24 mouse cellular contexts compared by ENCODE assay signal in genomic region chr10:44565109-44565508, GRCm38 (mm10). TPM values are rescaled to one million over a fixed set of nuclear protein-coding genes. Genes with fewer than 3 reads are reported as not detected.
DNase-seq lines count a peak whose midpoint lies in the region; ATAC-seq and TF ChIP-seq lines count a peak whose summit lies in the region.
"Had no signal": no experiment of that assay in that cellular context is flagged by ENCODE, and none has a peak within 500 bp of the region (broad histone marks: within the 10 kb centered on the region; RNA-seq: fewer than 3 reads in every experiment).

No protein-coding gene starts in this region.

- TF ChIP-seq EP300 in CH12.LX (IDR thresholded peaks at IDR 0.05; ENCODE audit: low read length), result no peak

- H3K9me3 ChIP-seq in CH12.LX (replicated peaks; ENCODE audit: low read length), result peaks cover 7% of the 10 kb centered on the region
- H3K9me3 ChIP-seq: forebrain, embryonic 10.5 days; forebrain, embryonic 13.5 days; G1E; hindbrain, embryonic 12.5 days; hindbrain, embryonic 15.5 days had no signal

- TF ChIP-seq RAD21 in CH12.LX (IDR thresholded peaks at IDR 0.05; ENCODE audit: low read depth, low read length), result no peak

- no peaks in the 10 kb centered on the region for H3K79me2 ChIP-seq in CH12.LX (replicated peaks; ENCODE audit: control insufficient read depth, extremely low read depth, insufficient read depth, poor library complexity, severe bottlenecking)

- H3K27ac ChIP-seq in CH12.LX (ENCODE audit: insufficient read depth, low read depth), result no peak overlapping the region
- peak overlapping the region; percentile 40; the same call in 1 of the 2 replicates for H3K27ac ChIP-seq in embryonic fibroblast, embryonic 13.5 days (ENCODE audit: insufficient read depth, low read length)
- H3K27ac ChIP-seq: embryonic facial prominence, embryonic 10.5 days; embryonic facial prominence, embryonic 13.5 days; forebrain, embryonic 10.5 days; forebrain, embryonic 13.5 days; hindbrain, embryonic 12.5 days; hindbrain, embryonic 15.5 days had no signal

- H3K9ac ChIP-seq in CH12.LX (ENCODE audit: insufficient read depth, low read depth), result no peak overlapping the region
- H3K9ac ChIP-seq: embryonic facial prominence, embryonic 13.5 days; forebrain, embryonic 13.5 days; hindbrain, embryonic 12.5 days; hindbrain, embryonic 15.5 days had no signal

- no peaks in the 10 kb centered on the region for H3K4me1 ChIP-seq in CH12.LX (ENCODE audit: control insufficient read depth in 1 of 2, insufficient read depth in 2 of 2)
- H3K4me1 ChIP-seq in embryonic fibroblast, embryonic 13.5 days (ENCODE audit: control insufficient read depth, insufficient read depth, low read length), result no peaks in the 10 kb centered on the region
- H3K4me1 ChIP-seq: embryonic facial prominence, embryonic 10.5 days; embryonic facial prominence, embryonic 13.5 days; forebrain, embryonic 10.5 days; forebrain, embryonic 13.5 days; hindbrain, embryonic 12.5 days; hindbrain, embryonic 15.5 days had no signal

- no peaks in the 10 kb centered on the region for H3K36me3 ChIP-seq in CH12.LX (replicated peaks in 1 of 2; ENCODE audit: control insufficient read depth in 1 of 2, insufficient read depth in 1 of 2, low read length in 1 of 2)
- H3K36me3 ChIP-seq: embryonic facial prominence, embryonic 10.5 days; embryonic facial prominence, embryonic 13.5 days; forebrain, embryonic 10.5 days; G1E; hindbrain, embryonic 12.5 days; hindbrain, embryonic 15.5 days had no signal

- in situ Hi-C loops in CH12.LX (cut with MboI; ENCODE audit: low pct_ligation_motif_present, low pct_unique_long_range_greater_than_20kb, low sequenced_read_pairs), result no loop called here

- dilution Hi-C loops in CH12.LX (cut with MboI; ENCODE audit: extremely low pct_ligation_motif_present, extremely low pct_unique_long_range_greater_than_20kb, low sequenced_read_pairs), result no loop called here

- peak; percentile 65 for ATAC-seq in megakaryocyte progenitor cell, adult 5-6 weeks (replicated peaks; ENCODE audit: poor library complexity)
- ATAC-seq: forebrain, embryonic 13.5 days; forebrain, embryonic 16.5 days; intestine, postnatal 0 days had no signal

- no peaks in the 10 kb centered on the region for H3K27me3 ChIP-seq in CH12.LX (replicated peaks)
- H3K27me3 ChIP-seq: embryonic facial prominence, embryonic 13.5 days; forebrain, embryonic 13.5 days; hindbrain, embryonic 12.5 days; hindbrain, embryonic 15.5 days had no signal

- no peak for TF ChIP-seq CTCF in CH12.LX (conservative IDR thresholded peaks at IDR 0.05 in 1 of 2, IDR thresholded peaks at IDR 0.05 in 1 of 2; ENCODE audit: low read depth in 2 of 2, low read length in 2 of 2)
- no peak for TF ChIP-seq CTCF in embryonic fibroblast, embryonic 13.5 days (IDR thresholded peaks at IDR 0.05; ENCODE audit: borderline replicate concordance, insufficient read depth, low read length)

- no peak overlapping the region for H3K4me2 ChIP-seq in CH12.LX (ENCODE audit: insufficient read depth, low read depth, poor library complexity, severe bottlenecking)
- H3K4me2 ChIP-seq: embryonic facial prominence, embryonic 13.5 days; forebrain, embryonic 13.5 days; heart, embryonic 11.5 days; hindbrain, embryonic 12.5 days; hindbrain, embryonic 15.5 days had no signal

- TF ChIP-seq POLR2A in CH12.LX (IDR thresholded peaks at IDR 0.05; ENCODE audit: low read depth, low read length), result no peak
- TF ChIP-seq POLR2A in embryonic fibroblast, embryonic 13.5 days (IDR thresholded peaks at IDR 0.05; ENCODE audit: low read depth, low read length), result no peak

- peak; percentile 5 for DNase-seq in 3T3-L1 (ENCODE audit: low read depth, low spot score)
- no peak for DNase-seq in CH12.LX (ENCODE audit: extremely low read depth)
- no peak for DNase-seq in cerebellum, postnatal 36 days
- DNase-seq in cerebellum, postnatal 4 days (ENCODE audit: low spot score in 2 of 2), result no peak
- no peak for DNase-seq in kidney, postnatal 4 days
- DNase-seq: adrenal gland, adult 2 months; adrenal gland, postnatal 14 days; cerebellum, adult 11 months; cerebellum, adult 2 months; cerebellum, adult 9-11 months; embryo, embryonic 11 days; gastrocnemius, postnatal 25 days had no signal

- no peak overlapping the region for H3K4me3 ChIP-seq in CH12.LX (replicated peaks in 1 of 3; ENCODE audit: low read depth in 2 of 3, low read length in 2 of 3, poor library complexity in 1 of 3)
- no peak overlapping the region for H3K4me3 ChIP-seq in embryonic fibroblast, embryonic 13.5 days (ENCODE audit: insufficient read depth, low read length)
- H3K4me3 ChIP-seq: embryonic facial prominence, embryonic 10.5 days; embryonic facial prominence, embryonic 13.5 days; forebrain, embryonic 10.5 days; forebrain, embryonic 13.5 days; hindbrain, embryonic 12.5 days; hindbrain, embryonic 15.5 days had no signal

TF ChIP-seq in CH12.LX, 34 proteins besides CTCF, POLR2A, EP300 and RAD21:
- TF ChIP-seq ZNF384 (IDR thresholded peaks at IDR 0.05; ENCODE audit: low read depth, low read length) (0 out of 2 replicates have a peak, but pooled peaks have one; percentile 39), MYC (IDR thresholded peaks at IDR 0.05; ENCODE audit: low read depth, low read length) (no peak), ETS1 (conservative IDR thresholded peaks at IDR 0.05; ENCODE audit: low read depth, low read length) (no peak), SMC3 (IDR thresholded peaks at IDR 0.05; ENCODE audit: low read depth, low read length) (no peak)

RNA-seq across cellular contexts. Expression of gene Prdm1, which starts 36.8 kb away (rescaled TPM):
- total RNA-seq in CH12.LX (2012; rRNA removed), result 8.0 and 10.9 TPM in 2 replicates
- total RNA-seq in CH12.LX (2014; rRNA removed), result 4.5 and 4.7 TPM in 2 replicates
- polyA plus RNA-seq in CH12.LX (2012; ENCODE audit: insufficient read length, low read depth), result 12.5 and 13.6 TPM in 2 replicates
- 2.8 TPM in 2 replicates for polyA plus RNA-seq in embryonic fibroblast, embryonic 13.5 days (2011; ENCODE audit: insufficient read length, low read depth, missing spikeins)
- total RNA-seq in megakaryocyte progenitor cell, adult 5-6 weeks (2015), result 0.17 and 0.25 TPM in 2 replicates
- total RNA-seq in megakaryocyte progenitor cell, adult 5-6 weeks (2017), result 0.08 and 0.14 TPM in 2 replicates

Comparison
In these comparisons a context has a peak if more than half of its experiments do, and no peak if none do; other contexts are left out.
1. RNA of gene Prdm1, which starts 36.8 kb away (total RNA-seq): 4.5 to 10.9 TPM in CH12.LX; 0.08 to 0.25 TPM in megakaryocyte progenitor cell, adult 5-6 weeks; every median in the first group is over 4 times any median in the second.